Mouse (Mus musculus): ENCODE data around the gene Tmem263. TPM values are rescaled to one million over a fixed set of nuclear protein-coding genes. Genes with fewer than 3 reads are reported as not detected.

Gene Tmem263
- 10 to 100 TPM; 12.2 to 20.0 TPM for total RNA-seq (2021)
- polyA plus RNA-seq (2012; rRNA removed) = 20.9 and 23.6 TPM in 2 replicates
- long read RNA-seq, transcript Tmem263-201 (3 exons, 3,616 nt) = major isoform, 11 of 12 reads
- long read RNA-seq, partial matches to known transcripts = 0 of 12 reads
- long read RNA-seq, other reads (novel, unspliced or antisense) = 1 of 12 reads

DNA sequence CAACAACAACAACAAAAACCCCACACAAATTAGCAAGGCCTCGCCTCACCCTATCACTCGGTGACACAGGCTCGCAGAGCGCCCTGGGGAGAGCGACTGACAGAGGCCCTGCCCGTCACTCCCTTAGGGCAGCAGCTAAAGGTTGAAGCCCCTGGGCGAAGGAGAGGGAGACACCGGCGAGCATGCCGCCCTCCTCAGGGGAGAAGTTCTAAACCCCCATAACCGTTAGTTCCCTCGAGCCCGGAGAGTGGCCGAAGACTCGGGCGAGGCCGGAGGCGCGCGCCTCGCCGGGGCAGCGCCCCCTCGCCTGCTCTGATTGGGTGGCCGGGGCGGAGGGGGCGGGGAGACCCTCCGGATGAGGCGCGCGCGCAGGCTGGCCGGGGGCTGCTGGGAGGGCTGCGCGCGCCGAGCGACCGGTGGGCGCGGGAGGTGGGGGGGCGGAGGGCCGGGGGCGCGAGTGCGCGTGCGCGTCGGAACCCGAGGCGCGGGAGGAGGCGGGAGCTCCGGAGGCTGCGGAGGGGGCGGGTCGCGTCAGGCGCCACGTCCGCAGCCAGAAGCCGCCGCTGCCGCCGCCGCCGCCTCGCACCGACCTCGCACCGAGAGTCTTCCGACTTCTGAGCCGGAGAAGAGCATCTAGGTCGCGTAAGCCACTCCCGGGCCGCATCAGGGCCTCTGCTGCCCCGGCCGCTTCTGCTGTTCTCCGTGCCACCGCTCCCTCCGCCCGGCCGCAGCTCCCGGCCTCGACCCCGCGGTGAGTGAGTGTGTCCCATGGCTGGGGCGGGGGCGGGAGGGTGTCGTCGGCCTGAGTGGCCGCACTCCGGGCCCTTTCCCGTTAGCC is at the start of gene Tmem263, which contains the start of gene Fhl4:
Tmem263 (plus strand) TSS at position 381 of the 838 bp plus-strand sequence.
Fhl4 (minus strand) TSS at position 249 of the 838 bp plus-strand sequence.
- peak; percentile 89 for DNase-seq

GRCm38 (mm10) chr10:85054876-85055275 is 47.6 kb upstream of the Tmem263 start:
- no peak for DNase-seq

DNA sequence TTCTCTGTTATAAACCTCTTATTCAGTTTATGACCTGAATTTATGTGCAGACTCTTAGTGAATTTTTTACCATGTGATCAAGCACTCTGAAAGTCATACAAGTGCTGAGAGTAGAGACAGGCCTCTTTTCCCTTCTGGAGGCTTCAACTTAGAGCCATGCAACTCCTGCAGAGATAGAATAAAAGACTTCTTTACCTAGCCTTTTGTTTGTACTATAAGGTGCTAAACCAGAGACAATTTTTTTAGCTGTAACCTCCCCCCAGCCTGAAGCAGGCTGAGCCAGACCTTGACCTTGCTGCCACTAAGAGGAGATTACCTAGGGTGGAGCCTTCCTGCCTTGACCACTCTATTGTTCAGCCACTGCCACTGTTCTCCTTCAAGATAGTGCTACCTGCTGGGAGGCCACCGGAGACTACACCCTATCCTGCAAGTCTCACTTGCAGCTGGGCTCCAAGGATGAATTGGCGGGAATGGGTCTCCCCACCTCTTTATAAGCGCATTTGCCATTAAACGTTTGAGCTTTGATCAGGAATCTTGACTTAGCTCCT is 30.7 kb upstream of the Tmem263 start:
- DNase-seq = no peak

DNA sequence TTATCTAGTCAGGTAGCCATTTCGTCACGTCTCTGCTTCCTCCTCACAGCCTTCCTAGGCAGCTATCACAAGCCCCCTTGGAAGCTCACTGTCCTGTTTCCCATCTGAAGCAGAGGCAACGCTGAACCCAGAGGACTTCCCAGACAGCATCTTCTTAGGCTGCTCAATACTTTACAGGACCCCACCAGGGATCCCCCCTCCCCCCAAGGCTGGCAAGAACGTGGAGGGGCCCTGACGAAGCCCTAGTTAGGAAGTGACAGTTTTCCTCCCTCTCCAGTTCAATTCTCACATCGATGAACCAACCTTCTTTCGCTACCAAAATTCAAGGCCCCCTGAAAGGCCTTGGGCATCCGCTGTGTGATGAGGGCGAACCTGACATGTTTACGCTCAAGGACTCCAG is 586 bp upstream of the Tmem263 start:
- DNase-seq = no peak

- DNase-seq = peak; percentile 47
These were observed 858 bp downstream of the Tmem263 start for GRCm38 (mm10) chr10:85103085-85103885.

DNA sequence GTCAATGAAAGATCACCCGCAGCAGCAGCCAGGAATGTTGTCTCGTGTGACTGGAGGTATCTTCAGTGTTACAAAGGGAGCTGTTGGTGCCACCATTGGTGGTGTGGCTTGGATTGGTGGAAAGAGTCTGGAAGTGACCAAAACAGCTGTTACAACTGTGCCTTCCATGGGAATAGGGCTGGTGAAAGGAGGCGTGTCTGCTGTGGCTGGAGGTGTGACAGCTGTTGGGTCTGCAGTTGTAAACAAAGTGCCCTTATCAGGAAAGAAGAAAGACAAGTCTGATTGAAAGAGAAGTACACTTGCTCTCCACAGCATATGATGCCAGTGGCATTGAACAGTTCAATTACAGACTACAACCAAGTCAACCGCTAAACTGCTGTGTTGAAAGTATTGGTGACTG is 12.0 kb downstream of the Tmem263 start:
- DNase-seq = no peak

DNA sequence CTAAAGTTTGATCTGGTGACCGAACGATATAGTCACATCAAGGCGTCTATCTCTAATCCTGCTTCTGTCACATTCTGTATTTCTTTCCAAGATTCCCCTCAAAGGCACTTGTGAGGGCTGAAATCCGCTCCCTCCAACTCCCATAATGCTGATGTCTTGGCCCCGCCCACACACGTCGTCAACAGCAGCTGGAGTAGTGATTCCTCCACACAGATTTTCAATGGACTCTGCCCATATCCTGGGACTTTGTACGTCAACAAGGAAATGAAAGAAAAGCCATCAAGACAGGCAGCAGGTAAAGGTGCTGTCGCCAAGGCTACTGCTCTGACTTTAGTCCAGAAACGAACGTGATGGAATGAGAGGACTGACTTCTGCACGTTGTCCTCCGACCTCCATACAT is 22.8 kb downstream of the Tmem263 start:
- no peak for DNase-seq

GRCm38 (mm10) chr10:85127395-85128287 is 25.2 kb downstream of the Tmem263 start, which contains the start of gene Mterf2:
TSS of gene Mterf2 (minus strand) at chr10:85128027.
- DNase-seq = peak; percentile 94

- DNase-seq = peak; percentile 8
These were observed 26.0 kb downstream of the Tmem263 start for GRCm38 (mm10) chr10:85128453-85128852.

DNA sequence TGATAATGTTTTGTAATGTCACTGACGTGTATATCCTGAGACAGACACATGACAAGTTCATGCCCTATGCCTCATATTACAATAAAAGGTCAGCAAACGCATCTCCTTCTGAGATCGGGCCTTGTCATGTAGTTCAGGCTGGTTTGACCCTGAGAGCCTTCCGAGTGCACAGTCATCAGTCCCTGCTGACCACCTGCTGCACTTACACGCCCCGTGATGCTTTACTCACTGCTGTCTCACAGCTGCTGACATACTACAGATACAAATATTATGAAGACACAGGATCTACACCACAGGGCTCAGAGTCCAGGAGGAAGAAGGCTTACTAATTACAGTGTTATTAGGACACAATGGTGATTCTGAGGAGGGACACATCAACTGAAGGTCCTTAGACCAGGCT is 34.1 kb downstream of the Tmem263 start:
- DNase-seq = no peak

DNA sequence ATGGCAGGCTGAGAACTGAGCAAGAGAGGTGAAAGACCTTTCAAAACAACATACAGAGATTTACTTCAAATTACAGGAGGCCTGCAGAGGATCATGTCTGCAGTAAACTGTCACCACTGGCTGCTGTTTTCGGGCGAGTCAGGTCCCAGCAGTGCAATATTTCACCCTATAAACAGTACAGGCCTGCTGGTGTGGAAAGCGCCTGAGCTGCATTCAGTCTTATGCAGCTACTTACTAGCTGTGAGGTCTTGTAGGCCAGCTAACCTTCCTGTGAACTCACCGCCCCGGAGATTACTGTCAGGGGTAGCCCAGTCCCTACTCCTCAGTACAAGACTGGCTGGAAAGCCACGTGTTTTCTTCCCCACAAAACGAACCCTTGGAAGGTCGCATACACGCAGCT is 39.0 kb downstream of the Tmem263 start:
- no peak for DNase-seq

- no peak for DNase-seq
These were observed 43.9 kb downstream of the Tmem263 start for GRCm38 (mm10) chr10:85146282-85146681.

GRCm38 (mm10) chr10:85149226-85149625 is 46.8 kb downstream of the Tmem263 start:
- no peak for DNase-seq

DNA sequence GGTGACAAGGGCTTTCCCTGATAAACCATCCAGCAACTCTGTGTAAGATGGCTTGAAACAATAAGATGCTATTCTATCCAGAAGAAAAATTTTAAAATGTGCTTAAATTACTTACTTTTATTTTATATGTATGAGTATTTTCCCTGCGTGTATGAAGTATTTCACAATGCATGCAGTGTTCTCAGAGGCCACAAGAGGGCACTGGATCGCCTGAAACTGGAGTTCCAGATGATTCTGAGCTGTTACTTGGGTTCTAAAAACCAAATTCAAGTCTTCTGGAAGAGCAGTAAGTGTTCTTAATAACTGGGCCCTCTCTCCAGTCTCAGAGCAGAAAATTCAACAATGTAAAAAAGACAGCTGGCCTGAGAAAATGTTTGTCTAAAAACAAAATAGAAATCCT is 51.8 kb downstream of the Tmem263 start:
- DNase-seq = peak; percentile 67

DNA sequence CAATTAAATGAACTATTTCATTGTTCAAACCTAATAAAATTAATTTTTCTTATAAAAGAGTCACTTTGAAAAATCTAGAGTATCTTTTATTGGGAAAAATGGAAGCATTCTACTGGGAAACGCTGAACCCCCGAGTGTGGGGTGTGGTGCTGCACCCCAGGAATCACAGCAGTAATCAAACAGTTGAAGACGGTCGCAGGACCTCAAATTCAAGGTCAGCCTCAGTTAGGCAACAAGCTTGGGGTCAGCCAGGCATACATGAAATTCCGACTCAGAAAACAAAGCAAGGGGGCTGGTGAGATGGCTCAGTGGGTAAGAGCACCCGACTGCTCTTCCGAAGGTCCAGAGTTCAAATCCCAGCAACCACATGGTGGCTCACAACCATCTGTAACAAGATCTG is 55.0 kb downstream of the Tmem263 start:
- no peak for DNase-seq

DNA sequence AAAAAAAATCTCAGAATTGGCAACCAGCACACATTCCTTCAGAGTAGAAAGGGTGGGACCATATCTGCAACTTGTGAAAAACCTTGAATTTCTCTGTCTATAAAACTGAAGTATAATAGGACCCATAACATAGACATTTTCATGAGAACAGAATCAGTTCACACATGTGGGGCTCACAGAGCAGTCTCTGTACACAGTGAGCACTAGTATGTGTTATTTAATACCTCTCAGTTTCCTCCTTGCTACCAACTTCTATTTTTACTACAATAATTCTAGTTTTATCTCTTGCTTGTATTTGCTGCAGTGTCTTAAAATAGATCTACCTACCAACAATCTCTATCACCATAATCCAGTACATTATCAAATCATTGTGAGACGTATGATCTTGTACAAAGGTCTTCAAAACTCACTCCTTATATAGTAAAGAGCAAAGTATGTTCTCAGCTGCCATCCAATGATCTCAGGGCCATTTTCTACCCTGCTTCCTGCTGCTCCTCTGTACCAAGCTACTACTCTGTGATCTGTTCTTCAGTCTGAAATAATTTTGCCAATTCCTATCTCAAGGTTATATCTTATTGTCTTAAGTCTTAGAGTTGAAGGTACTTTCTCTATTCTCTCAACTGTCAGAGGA is 57.7 kb downstream of the Tmem263 start:
- DNase-seq = no peak

- DNase-seq = peak; percentile 24
These were observed 59.4 kb downstream of the Tmem263 start for GRCm38 (mm10) chr10:85161745-85162351.

DNA sequence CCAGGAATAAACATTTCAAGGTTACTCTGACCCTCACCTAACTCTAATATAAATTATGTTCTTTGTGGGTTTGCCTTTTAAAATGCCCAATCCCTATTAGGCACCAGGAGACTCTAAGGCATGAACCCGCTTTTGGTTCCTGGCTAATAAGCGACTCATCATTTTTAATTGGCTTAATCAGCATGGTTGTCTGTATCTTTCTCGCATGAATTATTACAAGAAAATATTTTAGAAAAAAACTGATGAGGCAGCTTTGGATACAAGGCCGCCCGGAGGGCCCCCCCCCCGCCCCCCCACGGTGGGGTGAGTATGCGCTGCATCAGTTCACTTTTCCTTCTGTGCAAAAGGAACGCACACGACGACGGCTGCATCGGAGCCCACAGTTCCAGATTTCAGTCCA is 62.4 kb downstream of the Tmem263 start:
- DNase-seq = no peak

GRCm38 (mm10) chr10:85165306-85165705 is 62.9 kb downstream of the Tmem263 start:
- no peak for DNase-seq
